Mouse (Mus musculus) small intestine, adult 2 months (tissue): ENCODE measurements at regions not wholly inside any gene's neighbourhood (a gene's known extent, or its start where the extent isn't known, plus 50 kb on each side); places are given as distances from the start of the nearest gene placed in this dataset.

ENCODE experiments used
- CTCF ChIP-seq: fragments of 200-500 bp; IDR thresholded peaks from 2 replicates; pipeline ENCODE4 v1.5.1; 2012; ENCODE audit warnings: low read depth, mild to moderate bottlenecking, control low read depth, inconsistent platforms, low read length, moderate library complexity, mixed read lengths; ENCODE audit not compliant: insufficient replicate concordance, insufficient read length; ENCODE audit errors: extremely low read depth
- POLR2A ChIP-seq: fragments of 200-500 bp; IDR thresholded peaks from 2 replicates; pipeline ENCODE4 v1.6.1; 2012; ENCODE audit warnings: low read depth, mild to moderate bottlenecking, control low read depth, inconsistent platforms, low read length, moderate library complexity

DNA sequence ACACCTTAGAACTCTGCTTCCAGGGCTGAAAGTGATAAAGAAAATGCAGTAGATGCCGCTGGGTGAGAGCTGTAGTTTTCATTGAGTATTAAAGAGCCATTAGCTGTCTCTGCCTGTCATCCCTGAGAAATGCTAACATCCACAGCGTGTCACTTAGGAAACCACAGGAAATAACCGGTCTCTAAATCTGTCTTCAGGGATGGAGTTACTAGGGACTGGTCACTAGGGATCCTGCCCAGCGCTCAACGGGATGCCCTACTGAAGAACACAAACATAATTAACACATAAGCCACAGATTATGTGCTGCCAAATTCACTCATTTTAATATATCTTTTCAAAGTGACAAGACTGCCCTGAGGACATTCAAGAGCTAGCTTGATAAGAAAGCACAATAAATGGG is 329.3 kb upstream of the Cdh4 start:
- TF ChIP-seq CTCF = no peak
- TF ChIP-seq POLR2A = no peak
